Mouse (Mus musculus): ENCODE measurements around the gene 4930550L24Rik. TPM values are rescaled to one million over a fixed set of nuclear protein-coding genes. Genes with fewer than 3 reads are reported as not detected.

Gene 4930550L24Rik
- total RNA-seq (2014; rRNA removed) (not detected in 2 replicates), polyA plus RNA-seq (2015; fragmentation: Nextera tagmentation; extraction: Ambion mirVana) (0.15 and 0.21 TPM in 2 replicates)

DNA sequence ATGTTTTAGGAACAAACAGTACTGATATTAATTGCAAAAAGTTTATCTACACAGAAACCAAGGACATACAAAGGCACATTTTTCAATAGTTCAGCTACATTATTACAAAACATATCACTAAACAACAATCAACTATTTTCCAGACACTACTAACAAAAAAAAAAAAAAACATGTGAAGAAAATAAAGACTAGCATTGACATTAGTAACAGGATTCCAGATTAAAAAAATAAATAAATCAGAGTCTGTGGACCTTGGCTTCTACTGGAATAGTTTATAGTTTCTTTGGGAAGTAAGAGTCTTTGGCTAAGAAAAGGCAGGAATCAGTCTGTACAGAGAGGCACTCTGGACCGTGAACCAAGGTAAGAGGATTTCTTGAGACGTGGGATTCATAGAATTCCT is at the start of gene 4930550L24Rik:
Gene 4930550L24Rik (plus strand): TSS at position 301 of the 400 bp plus-strand sequence.
- Histone ChIP-seq H3K36me3 (ENCODE audit: insufficient read depth, low read length) (no peaks in the 10 kb centered on the region), H3K9me3 (ENCODE audit: low read length) (no peaks in the 10 kb centered on the region), H3K4me3 (ENCODE audit: low read length) (no peak within 1 kb of the TSS), H3K9ac (replicated peaks; ENCODE audit: low read length) (no peak within 1 kb of the TSS), H3K4me1 (ENCODE audit: insufficient read depth, low read length) (no peaks in the 10 kb centered on the region), H3K27me3 (ENCODE audit: insufficient read depth, low read length) (no peaks in the 10 kb centered on the region), H3K4me2 (ENCODE audit: low read depth, low read length) (no peak within 1 kb of the TSS), H3K27ac (no peak within 1 kb of the TSS)
- ATAC-seq = no peak
- TF ChIP-seq CTCF (IDR thresholded peaks at IDR 0.05; ENCODE audit: low read depth) = no peak
- WGBS = 81% methylated on average over 2 of the region's 2 CpGs
- DNase-seq (ENCODE audit: low spot score) = no peak

- Histone ChIP-seq H3K27ac (no peak overlapping the region), H3K36me3 (ENCODE audit: insufficient read depth, low read length) (no peaks in the 10 kb centered on the region), H3K27me3 (ENCODE audit: insufficient read depth, low read length) (no peaks in the 10 kb centered on the region), H3K9me3 (ENCODE audit: low read length) (no peaks in the 10 kb centered on the region), H3K4me1 (ENCODE audit: insufficient read depth, low read length) (no peaks in the 10 kb centered on the region), H3K4me3 (ENCODE audit: low read length) (no peak overlapping the region), H3K4me2 (ENCODE audit: low read depth, low read length) (no peak overlapping the region), H3K9ac (replicated peaks; ENCODE audit: low read length) (no peak overlapping the region)
- WGBS = 95% methylated on average over 1 of the region's 1 CpGs
- no peak for DNase-seq (ENCODE audit: low spot score)
- ATAC-seq = no peak
- TF ChIP-seq CTCF (IDR thresholded peaks at IDR 0.05; ENCODE audit: low read depth) = no peak
Observed at GRCm38 (mm10) chrX:58900753-58901152, 8.4 kb upstream of the 4930550L24Rik start.

GRCm38 (mm10) chrX:58967969-58968368 is 58.8 kb downstream of the 4930550L24Rik start:
- no peak for TF ChIP-seq CTCF (IDR thresholded peaks at IDR 0.05; ENCODE audit: low read depth)
- Histone ChIP-seq H3K27me3 (ENCODE audit: insufficient read depth, low read length) (no peaks in the 10 kb centered on the region), H3K36me3 (ENCODE audit: insufficient read depth, low read length) (no peaks in the 10 kb centered on the region), H3K27ac (no peak overlapping the region), H3K9ac (replicated peaks; ENCODE audit: low read length) (no peak overlapping the region), H3K4me2 (ENCODE audit: low read depth, low read length) (no peak overlapping the region), H3K4me1 (ENCODE audit: insufficient read depth, low read length) (no peaks in the 10 kb centered on the region), H3K4me3 (ENCODE audit: low read length) (no peak overlapping the region), H3K9me3 (ENCODE audit: low read length) (no peaks in the 10 kb centered on the region)
- WGBS = 49% methylated on average over 2 of the region's 2 CpGs
- DNase-seq (ENCODE audit: low spot score) (peak; percentile 10), ATAC-seq (no peak)
